Mouse (Mus musculus) liver, embryonic 14.5 days (tissue): ENCODE measurements around the gene Ccna1.

ENCODE experiments used
- CTCF ChIP-seq: IDR thresholded peaks from 2 replicates; pipeline ENCODE4 v1.5.1; 2016; ENCODE audit warnings: antibody characterized with exemption, low read depth, control low read depth
- EP300 ChIP-seq: IDR thresholded peaks from 2 replicates; pipeline ENCODE4 v1.6.1; 2016; ENCODE audit warnings: antibody characterized with exemption, low read depth

DNA sequence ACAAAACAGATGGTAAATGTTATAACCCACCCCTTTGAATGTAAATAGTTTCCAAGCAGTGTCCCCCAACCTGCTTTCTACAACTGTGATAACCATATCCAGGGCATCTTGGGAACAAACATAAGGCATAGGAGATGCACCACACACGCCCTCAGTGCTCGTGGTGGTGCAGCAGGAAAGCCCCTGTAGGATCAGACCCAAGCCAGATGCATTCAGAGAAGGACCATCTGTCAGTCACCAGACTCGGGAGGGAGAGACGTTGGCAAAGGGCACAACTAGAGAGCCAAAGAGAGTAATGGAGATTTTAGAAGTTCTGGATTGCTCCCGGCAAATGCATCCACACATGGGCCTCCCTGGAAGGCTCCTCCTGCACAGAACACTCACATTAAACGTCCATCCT is 29.5 kb upstream of the Ccna1 start:
- TF ChIP-seq CTCF (no peak), EP300 (no peak)
